30 mouse cellular contexts compared by ENCODE assay signal in genomic region chr1:183232985-183233678, GRCm38 (mm10). TPM values are rescaled to one million over a fixed set of nuclear protein-coding genes. Genes with fewer than 3 reads are reported as not detected.
DNase-seq lines count a peak whose midpoint lies in the region; ATAC-seq and TF ChIP-seq lines count a peak whose summit lies in the region.
"Had no signal": no experiment of that assay in that cellular context is flagged by ENCODE, and none has a peak within 500 bp of the region (broad histone marks: within the 10 kb centered on the region; RNA-seq: fewer than 3 reads in every experiment).

No protein-coding gene starts in this region.

- peak in 1 of 2 experiments; percentile 28; a peak in 1 of 4 replicates for TF ChIP-seq EP300 in MEL (IDR thresholded peaks at IDR 0.05; ENCODE audit: low read depth in 1 of 2, low read length in 2 of 2)
- no peak for TF ChIP-seq EP300 in liver, embryonic 14.5 days (IDR thresholded peaks at IDR 0.05; ENCODE audit: low read depth)

- no peaks in the 10 kb centered on the region for H3K79me2 ChIP-seq in MEL (ENCODE audit: control insufficient read depth, insufficient read depth, low read length, poor library complexity)

- no peaks in the 10 kb centered on the region for H3K9me3 ChIP-seq in kidney, embryonic 14.5 days (ENCODE audit: control insufficient read depth, low read length)
- H3K9me3 ChIP-seq in MEL (replicated peaks; ENCODE audit: insufficient read depth, low read length), result no peaks in the 10 kb centered on the region
- H3K9me3 ChIP-seq in liver, embryonic 14.5 days (ENCODE audit: control insufficient read depth, low read length), result no peaks in the 10 kb centered on the region
- H3K9me3 ChIP-seq: embryonic facial prominence, embryonic 12.5 days; forebrain, embryonic 15.5 days; G1E; heart, embryonic 10.5 days; hindbrain, embryonic 12.5 days; limb, embryonic 12.5 days; midbrain, embryonic 10.5 days; neural tube, embryonic 12.5 days had no signal

- DNase-seq in kidney, adult 9 months, result no peak
- peak; percentile 58 for DNase-seq in MEL (ENCODE audit: low read depth, low spot score)
- DNase-seq in liver, embryonic 14.5 days (ENCODE audit: low read depth in 3 of 3, low spot score in 3 of 3), result no peak
- no peak for DNase-seq in spleen, adult 18-20 months
- no peak for DNase-seq in cerebellum, adult 9-10 months
- DNase-seq: adrenal gland, postnatal 10 days; cerebellum, adult 9-11 months; embryo, embryonic 11 days; gastrocnemius, postnatal 25 days; heart, adult 11 months; heart, postnatal 36 days; kidney, adult 11 months; kidney, postnatal 14 days; lung, adult 18-20 months; lung, postnatal 10 days had no signal

- no peaks in the 10 kb centered on the region for H3K27me3 ChIP-seq in kidney, embryonic 14.5 days (ENCODE audit: control insufficient read depth, insufficient read depth, low read length)
- H3K27me3 ChIP-seq in MEL (ENCODE audit: control insufficient read depth in 1 of 2, insufficient read depth in 2 of 2, low read length in 2 of 2), result no peaks in the 10 kb centered on the region
- H3K27me3 ChIP-seq in liver, embryonic 14.5 days (ENCODE audit: control insufficient read depth, insufficient read depth, low read length), result no peaks in the 10 kb centered on the region
- H3K27me3 ChIP-seq: embryonic facial prominence, embryonic 12.5 days; forebrain, embryonic 15.5 days; hindbrain, embryonic 12.5 days; limb, embryonic 12.5 days; neural tube, embryonic 12.5 days; Patski had no signal

- TF ChIP-seq POLR2A in MEL (IDR thresholded peaks at IDR 0.05; ENCODE audit: control insufficient read depth in 1 of 2, insufficient read depth in 1 of 2, low read depth in 1 of 2, low read length in 2 of 2, poor library complexity in 1 of 2), result no peak

- H3K36me3 ChIP-seq in kidney, embryonic 14.5 days (ENCODE audit: control insufficient read depth, insufficient read depth, low read length), result no peaks in the 10 kb centered on the region
- no peaks in the 10 kb centered on the region for H3K36me3 ChIP-seq in MEL (ENCODE audit: control insufficient read depth in 1 of 2, insufficient read depth in 2 of 2, low read length in 2 of 2)
- no peaks in the 10 kb centered on the region for H3K36me3 ChIP-seq in liver, embryonic 14.5 days (replicated peaks; ENCODE audit: control insufficient read depth, insufficient read depth, low read depth)
- H3K36me3 ChIP-seq: embryonic facial prominence, embryonic 12.5 days; forebrain, embryonic 15.5 days; G1E; heart, embryonic 10.5 days; hindbrain, embryonic 12.5 days; limb, embryonic 12.5 days; midbrain, embryonic 10.5 days; neural tube, embryonic 12.5 days had no signal

- WGBS in kidney, embryonic 14.5 days, result 57% methylated on average over 7 of the region's 7 CpGs
- 56% methylated on average over 7 of the region's 7 CpGs for WGBS in liver, embryonic 14.5 days (ENCODE audit: insufficient replicate concordance)

- no peak overlapping the region for H3K27ac ChIP-seq in kidney, embryonic 14.5 days (ENCODE audit: low read depth, low read length)
- H3K27ac ChIP-seq in MEL (ENCODE audit: control insufficient read depth, low read depth, low read length), result no peak overlapping the region
- H3K27ac ChIP-seq in liver, embryonic 14.5 days, result no peak overlapping the region
- H3K27ac ChIP-seq: embryonic facial prominence, embryonic 12.5 days; forebrain, embryonic 15.5 days; heart, embryonic 10.5 days; hindbrain, embryonic 12.5 days; hindbrain, postnatal 0 days; left cerebral cortex, adult 2 months; limb, embryonic 12.5 days; macrophage; midbrain, embryonic 10.5 days; neural tube, embryonic 12.5 days had no signal

- no peak overlapping the region for H3K4me3 ChIP-seq in kidney, embryonic 14.5 days (ENCODE audit: low read length)
- H3K4me3 ChIP-seq in MEL (ENCODE audit: control insufficient read depth in 1 of 2, insufficient read depth in 1 of 2, low read depth in 2 of 2, low read length in 2 of 2), result no peak overlapping the region
- no peak overlapping the region for H3K4me3 ChIP-seq in liver, embryonic 14.5 days (ENCODE audit: insufficient read depth in 1 of 2, low read depth in 2 of 2, low read length in 2 of 2)
- H3K4me3 ChIP-seq: embryonic facial prominence, embryonic 12.5 days; forebrain, embryonic 15.5 days; heart, embryonic 10.5 days; hindbrain, embryonic 12.5 days; left cerebral cortex, adult 2 months; limb, embryonic 12.5 days; midbrain, embryonic 10.5 days; neural tube, embryonic 12.5 days had no signal

- no peak for TF ChIP-seq RAD21 in MEL (IDR thresholded peaks at IDR 0.05; ENCODE audit: low read depth, low read length)

- peak; percentile 59 for ATAC-seq in kidney, embryonic 14.5 days (ENCODE audit: low FRiP score, low TSS enrichment)
- peak; percentile 52; the same call in 1 of the 2 replicates for ATAC-seq in liver, embryonic 14.5 days (ENCODE audit: insufficient read depth)
- ATAC-seq in megakaryocyte-erythroid progenitor cell, adult 5-6 weeks (replicated peaks; ENCODE audit: low FRiP score, low TSS enrichment, poor library complexity, severe bottlenecking), result peak; percentile 96
- ATAC-seq: forebrain, embryonic 15.5 days; hindbrain, postnatal 0 days; midbrain, embryonic 16.5 days; Patski had no signal

- no peak overlapping the region for H3K9ac ChIP-seq in kidney, embryonic 14.5 days (ENCODE audit: low read depth, low read length)
- no peak overlapping the region for H3K9ac ChIP-seq in MEL (ENCODE audit: control insufficient read depth, low read depth, low read length, poor library complexity, severe bottlenecking)
- H3K9ac ChIP-seq in liver, embryonic 14.5 days (replicated peaks), result no peak overlapping the region
- H3K9ac ChIP-seq: embryonic facial prominence, embryonic 12.5 days; forebrain, embryonic 15.5 days; hindbrain, embryonic 12.5 days; limb, embryonic 12.5 days; neural tube, embryonic 12.5 days had no signal

- H3K4me1 ChIP-seq in kidney, embryonic 14.5 days (ENCODE audit: control insufficient read depth, insufficient read depth, low read length), result peaks cover 12% of the 10 kb centered on the region
- H3K4me1 ChIP-seq in MEL (ENCODE audit: control insufficient read depth in 1 of 2, insufficient read depth in 2 of 2, low read length in 2 of 2), result peaks cover 0 to 2% of the 10 kb centered on the region in 2 experiments; a peak in 1 of 4 replicates
- peaks cover 0 to 6% of the 10 kb centered on the region in 2 experiments; a peak in 2 of 4 replicates for H3K4me1 ChIP-seq in liver, embryonic 14.5 days (replicated peaks; ENCODE audit: control insufficient read depth in 2 of 2, insufficient read depth in 2 of 2, low read length in 1 of 2)
- H3K4me1 ChIP-seq: forebrain, embryonic 15.5 days; heart, embryonic 10.5 days had no signal

- no peak overlapping the region for H3K4me2 ChIP-seq in kidney, embryonic 14.5 days (replicated peaks; ENCODE audit: low read depth, low read length)
- no peak overlapping the region for H3K4me2 ChIP-seq in liver, embryonic 14.5 days (ENCODE audit: low read depth)
- H3K4me2 ChIP-seq: embryonic facial prominence, embryonic 12.5 days; forebrain, embryonic 15.5 days; hindbrain, embryonic 12.5 days; limb, embryonic 12.5 days; neural tube, embryonic 12.5 days had no signal

- TF ChIP-seq CTCF in MEL (IDR thresholded peaks at IDR 0.05 in 2 of 3, conservative IDR thresholded peaks at IDR 0.05 in 1 of 3; ENCODE audit: control insufficient read depth in 1 of 3, insufficient read depth in 1 of 3, low read depth in 2 of 3, low read length in 3 of 3, poor library complexity in 1 of 3, severe bottlenecking in 1 of 3), result no peak
- no peak for TF ChIP-seq CTCF in liver, embryonic 14.5 days (IDR thresholded peaks at IDR 0.05; ENCODE audit: low read depth)

TF ChIP-seq in MEL, 35 proteins besides CTCF, POLR2A, EP300 and RAD21:
- TF ChIP-seq MAZ (IDR thresholded peaks at IDR 0.05; ENCODE audit: low read depth, low read length) (no peak), NELFE (IDR thresholded peaks at IDR 0.05; ENCODE audit: low read depth, low read length) (no peak), ETS1 (IDR thresholded peaks at IDR 0.05; ENCODE audit: low read depth, low read length) (no peak), TAL1 (IDR thresholded peaks at IDR 0.05; ENCODE audit: low read length) (peak; percentile 28; the same call in 1 of the 2 replicates), GATA1 (IDR thresholded peaks at IDR 0.05; ENCODE audit: low read depth, low read length) (peak; percentile 41), POLR2AphosphoS5 (IDR thresholded peaks at IDR 0.05; ENCODE audit: borderline replicate concordance, low read depth, low read length) (no peak), ZKSCAN1 (IDR thresholded peaks at IDR 0.05; ENCODE audit: low read depth, low read length) (no peak), ZC3H11A (IDR thresholded peaks at IDR 0.05; ENCODE audit: low read depth, low read length) (no peak)

RNA-seq across cellular contexts. Expression of gene Disp1, which starts 11.8 kb away (rescaled TPM):
- polyA plus RNA-seq in kidney, embryonic 14.5 days (2014; fragmentation: Nextera tagmentation; extraction: Ambion mirVana), result 9.6 and 16.9 TPM in 2 replicates
- 5.9 and 6.3 TPM in 2 replicates for total RNA-seq in MEL (2012; rRNA removed)
- polyA plus RNA-seq in MEL (2012; ENCODE audit: insufficient read depth in 1 of 2, insufficient read length in 2 of 2, low read depth in 1 of 2, low replicate concordance in 2 of 2, missing spikeins in 1 of 2), result 1 to 10 TPM in 1 of 2 experiments, not detected in 1; 9.9 TPM
- polyA plus RNA-seq in liver, embryonic 14.5 days (2012; rRNA removed), result 1.9 and 2.0 TPM in 2 replicates
- polyA plus RNA-seq in liver, embryonic 14.5 days (2014; fragmentation: Nextera tagmentation; extraction: Ambion mirVana), result 2.4 and 2.6 TPM in 2 replicates
- total RNA-seq in megakaryocyte-erythroid progenitor cell, adult 5-6 weeks (2014; fragmentation: Nextera tagmentation), result 5.0 and 10.7 TPM in 2 replicates
- total RNA-seq in megakaryocyte-erythroid progenitor cell, adult 5-6 weeks (2017), result 3.2 and 9.9 TPM in 2 replicates
